Mouse (Mus musculus) embryo, embryonic 11.5 days (tissue): ENCODE data around the gene Phb2.

Source experiments
- DNase-seq: peaks from one replicate; pipeline ENCODE4 v3.0.0-alpha.2; 2012; ENCODE audit warnings: low read depth, low spot score

The Phb2 gene

DNA sequence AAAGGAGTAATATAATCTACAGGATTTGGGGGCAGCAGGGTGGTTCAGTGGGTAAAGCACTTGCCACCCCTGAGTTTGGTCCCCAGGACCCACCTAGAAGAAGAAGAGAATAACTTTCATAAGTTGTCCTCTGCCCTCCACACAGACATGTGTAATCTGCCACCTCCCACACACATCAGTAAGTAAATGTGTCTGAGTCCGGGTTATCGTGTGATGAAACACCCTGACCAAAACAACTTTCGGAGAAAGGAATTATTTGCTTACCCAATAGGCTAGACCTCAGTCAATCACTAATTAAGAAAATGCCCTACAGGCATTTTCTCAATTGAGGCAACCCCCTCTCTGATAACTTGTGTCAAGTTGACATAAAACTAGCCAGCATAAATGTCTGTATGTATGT, 21.6 kb upstream of the Phb2 start:
- no peak for DNase-seq

DNA sequence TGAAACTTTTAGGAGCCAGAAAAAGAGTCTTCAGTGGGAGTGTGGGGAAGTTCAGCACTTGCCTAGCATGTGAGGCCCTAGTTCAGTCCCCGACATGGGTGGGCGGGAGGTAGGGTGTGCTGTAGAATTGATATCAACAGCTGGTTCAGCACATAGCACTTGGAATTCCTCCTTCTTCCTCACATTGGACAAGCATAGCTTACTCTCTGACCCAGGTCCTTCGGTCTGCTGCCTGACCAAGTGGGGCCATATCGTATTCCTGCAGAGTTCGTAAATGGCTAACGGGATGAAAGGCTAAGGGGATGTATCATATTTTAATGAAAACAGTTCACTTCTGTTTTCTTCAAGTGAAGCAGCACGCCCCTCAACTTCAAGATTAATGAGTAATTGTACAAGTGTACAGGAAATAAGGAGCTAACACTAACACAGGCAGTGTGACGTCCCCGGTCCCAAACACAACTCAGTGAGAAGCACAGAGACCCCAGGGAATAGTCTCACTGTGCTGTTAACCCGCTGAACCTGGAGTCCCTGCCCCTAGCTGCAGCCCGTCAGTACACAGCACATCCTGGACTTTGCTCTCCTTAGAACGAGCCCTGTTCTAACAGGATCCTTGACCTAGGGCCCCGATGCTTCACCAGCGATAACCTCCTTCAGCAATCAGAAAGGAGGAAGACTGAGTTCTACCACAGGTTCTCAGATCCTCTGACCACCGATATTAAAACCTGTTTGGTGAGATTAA, 18.7 kb upstream of the Phb2 start:
- no peak for DNase-seq

DNA sequence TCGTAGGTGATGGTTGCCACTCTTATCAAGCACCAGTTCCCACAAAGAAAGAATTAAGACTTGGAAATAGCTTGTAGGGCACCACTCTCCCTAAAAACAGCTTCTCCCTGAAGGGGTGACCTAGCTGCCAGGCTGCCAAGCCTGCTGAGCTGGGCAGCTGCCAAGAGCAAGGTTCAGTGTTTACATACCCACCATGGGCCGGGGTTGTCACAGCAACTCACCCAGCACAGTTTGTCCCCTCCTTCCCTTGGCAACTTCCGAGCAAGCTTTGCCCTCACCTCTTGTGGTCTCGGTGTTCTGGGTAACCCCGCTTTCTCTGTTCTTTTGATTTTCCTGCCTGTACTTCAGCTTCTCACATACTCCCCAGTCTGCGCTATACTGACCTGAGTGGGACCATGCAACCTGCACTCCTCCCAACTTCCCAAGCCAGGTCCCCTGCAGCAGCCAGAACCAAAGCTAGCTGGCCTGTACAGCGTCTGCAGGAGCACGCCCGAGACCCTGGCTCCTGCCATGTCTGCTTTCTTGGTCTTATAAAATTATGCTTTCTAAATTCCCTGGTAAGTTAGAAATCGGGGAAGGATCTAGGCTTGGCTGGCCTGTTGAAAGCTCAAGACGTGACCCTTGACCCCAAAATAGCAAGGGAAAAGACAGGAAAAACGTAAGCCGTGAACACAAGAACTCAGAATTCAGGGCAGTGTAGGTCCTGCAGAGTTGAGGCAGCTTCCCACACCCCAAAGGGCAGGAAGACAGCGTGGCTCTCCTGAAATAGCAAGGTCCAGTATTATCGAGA, 17.8 kb upstream of the Phb2 start:
- DNase-seq: no peak

DNA sequence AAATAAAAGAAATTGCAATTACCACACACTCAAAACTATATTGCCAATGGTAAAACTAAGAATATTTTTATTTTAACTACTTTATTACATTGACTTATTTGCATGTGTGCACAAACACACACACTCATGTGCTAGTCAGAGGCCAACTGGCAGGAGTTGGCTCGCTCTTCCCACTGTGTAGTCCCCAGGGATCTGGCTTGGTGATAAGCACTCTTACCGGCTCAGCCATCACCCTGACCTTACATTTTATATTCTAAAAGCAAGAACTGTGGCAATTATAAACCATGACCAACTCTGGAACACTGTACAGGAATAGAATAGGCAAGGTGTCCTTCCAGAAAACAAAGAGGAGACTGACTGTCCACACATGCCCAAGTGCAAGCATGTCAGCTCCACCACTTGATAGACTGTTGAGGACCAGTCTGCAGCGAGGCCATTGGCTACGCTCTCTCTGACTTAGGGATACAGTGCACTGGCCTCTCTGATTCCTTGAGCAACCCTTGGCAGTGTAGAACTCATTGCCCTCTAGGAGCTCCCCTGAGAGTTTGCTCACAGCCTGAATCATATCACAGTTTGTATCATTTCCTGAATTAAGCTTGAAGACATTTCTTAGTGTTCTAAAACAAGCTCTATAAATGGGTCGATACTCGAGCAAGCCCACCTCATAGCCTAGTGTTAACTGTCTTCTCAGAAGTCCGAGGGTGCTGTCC, 15.5 kb upstream of the Phb2 start:
- DNase-seq: no peak

DNA sequence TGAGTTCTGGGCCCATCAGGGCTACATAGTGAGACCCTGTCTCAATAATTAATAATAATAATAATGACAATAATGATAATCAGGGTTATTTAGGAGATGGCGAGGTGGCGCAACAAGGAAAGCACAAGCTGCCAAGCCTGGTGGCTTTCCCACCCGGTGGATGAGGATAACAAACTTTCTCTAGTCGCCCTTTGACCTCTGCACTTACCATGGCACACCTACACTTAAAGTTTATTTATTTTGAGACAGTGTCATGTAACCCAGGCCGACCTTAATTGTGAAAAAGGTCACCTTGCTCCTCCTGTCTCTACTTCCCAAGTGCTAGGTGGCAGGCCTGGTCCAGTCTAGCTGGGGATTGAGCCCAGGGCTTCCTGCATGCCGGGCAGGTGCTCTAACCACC, 13.4 kb upstream of the Phb2 start:
- no peak for DNase-seq

DNA sequence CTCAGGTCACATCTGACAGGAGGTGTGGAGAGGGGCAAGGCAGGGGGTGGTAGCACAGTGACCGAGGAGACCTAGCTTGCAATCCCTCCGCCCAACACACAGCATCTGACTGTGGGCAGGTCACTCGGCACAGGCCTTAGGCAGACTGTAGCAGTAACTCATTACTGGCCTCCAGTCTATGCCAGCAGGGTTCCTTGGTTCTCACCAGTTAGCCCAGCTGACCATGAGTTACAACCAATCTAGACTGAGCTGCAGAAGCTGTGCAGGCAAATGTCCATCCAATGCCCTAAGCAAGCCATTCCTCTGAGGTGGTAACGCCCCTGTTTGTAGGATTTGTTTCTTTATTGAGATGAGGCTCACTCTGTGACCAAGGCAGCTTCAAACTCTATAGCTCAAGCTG, 12.8 kb upstream of the Phb2 start:
- DNase-seq: no peak

DNA sequence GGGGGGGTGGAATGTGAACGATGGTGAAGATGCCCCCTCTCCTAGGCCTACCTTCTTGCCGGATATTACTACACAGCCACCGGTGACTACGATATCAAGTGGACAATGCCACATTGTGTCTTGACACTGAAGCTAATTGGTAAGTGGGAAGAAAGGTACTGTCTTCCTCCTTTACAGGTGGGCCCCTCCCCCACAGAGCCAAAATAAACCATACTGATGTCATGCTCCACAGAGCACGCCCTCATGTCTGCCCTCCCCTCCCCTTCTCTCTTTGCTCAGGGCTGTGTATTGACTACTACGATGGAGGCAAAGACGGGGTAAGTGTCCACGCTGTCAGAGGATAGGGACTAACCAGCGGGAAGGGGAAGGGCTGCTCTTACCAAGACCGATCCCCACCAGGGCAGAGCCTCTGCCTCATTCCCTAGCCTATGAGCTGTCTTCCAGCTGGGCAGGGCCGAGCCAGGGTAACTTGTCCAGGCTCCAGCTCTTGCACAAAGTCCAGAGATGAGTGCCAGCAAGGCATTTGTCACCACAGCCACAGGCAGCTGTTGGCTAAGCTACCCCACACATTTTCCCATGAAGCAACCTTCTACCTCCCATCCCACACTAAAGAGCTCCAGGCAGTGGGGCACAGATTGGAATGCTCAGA, 12.1 kb upstream of the Phb2 start:
- no peak for DNase-seq

DNA sequence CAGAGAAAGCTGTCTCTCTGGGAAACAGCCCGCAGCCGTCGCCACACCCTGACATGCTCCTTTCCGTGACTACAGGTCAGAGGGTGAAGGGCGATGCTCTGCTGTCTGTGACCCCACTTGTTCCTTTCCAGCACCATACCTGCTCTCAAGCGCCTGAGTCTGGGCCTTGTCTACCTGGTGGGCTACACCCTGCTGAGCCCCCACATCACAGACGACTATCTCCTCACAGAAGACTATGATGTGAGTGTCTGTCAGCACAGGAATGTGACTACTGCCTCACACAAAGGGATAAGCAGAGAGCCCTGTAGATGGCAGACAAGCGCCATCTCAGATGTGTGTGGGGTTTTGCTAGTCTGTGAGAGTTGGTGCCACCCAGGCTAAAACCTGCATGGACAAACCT, 10.8 kb upstream of the Phb2 start:
- no peak for DNase-seq

DNA sequence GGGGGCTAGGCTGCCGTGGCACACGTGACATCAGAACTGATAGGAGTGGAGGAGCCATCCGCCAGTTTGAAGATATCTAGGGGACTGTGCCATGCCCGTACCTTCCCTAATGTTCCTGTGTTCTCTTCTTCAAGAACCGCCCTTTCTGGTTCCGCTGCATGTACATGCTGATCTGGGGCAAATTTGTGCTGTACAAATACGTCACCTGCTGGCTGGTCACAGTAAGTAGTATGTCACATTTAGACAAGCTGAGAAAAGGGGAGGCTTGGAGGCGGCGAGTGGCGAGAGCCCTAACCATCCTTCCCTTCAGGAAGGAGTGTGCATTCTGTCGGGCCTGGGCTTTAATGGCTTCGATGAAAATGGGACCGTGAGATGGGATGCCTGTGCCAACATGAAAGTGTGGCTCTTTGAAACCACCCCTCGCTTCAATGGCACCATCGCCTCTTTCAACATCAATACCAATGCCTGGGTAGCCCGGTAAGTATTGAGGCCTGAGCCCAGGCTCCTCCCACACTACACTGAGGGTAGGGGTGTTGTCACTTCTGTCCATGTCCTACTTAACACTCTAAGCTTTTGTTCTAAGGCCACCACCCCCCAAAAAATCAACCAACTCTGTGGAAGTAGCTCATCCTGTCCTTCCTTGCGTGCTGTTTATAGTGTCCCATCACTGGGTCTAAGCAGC, 9.9 kb upstream of the Phb2 start:
- no peak for DNase-seq

DNA sequence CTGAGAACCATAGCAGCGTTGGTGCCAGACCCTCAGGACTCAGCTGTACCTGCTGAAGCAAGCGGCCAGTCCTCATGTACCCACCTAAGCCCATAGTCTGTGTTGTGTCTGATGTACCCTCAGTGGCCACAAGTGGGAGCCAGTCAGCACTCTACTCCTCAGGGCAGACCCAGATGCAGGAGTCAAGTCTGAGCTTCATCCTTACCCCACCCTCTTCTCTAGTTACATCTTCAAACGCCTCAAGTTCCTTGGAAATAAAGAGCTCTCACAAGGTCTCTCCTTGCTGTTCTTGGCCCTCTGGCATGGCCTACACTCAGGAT, 9.4 kb upstream of the Phb2 start:
- DNase-seq: peak; percentile 46

DNA sequence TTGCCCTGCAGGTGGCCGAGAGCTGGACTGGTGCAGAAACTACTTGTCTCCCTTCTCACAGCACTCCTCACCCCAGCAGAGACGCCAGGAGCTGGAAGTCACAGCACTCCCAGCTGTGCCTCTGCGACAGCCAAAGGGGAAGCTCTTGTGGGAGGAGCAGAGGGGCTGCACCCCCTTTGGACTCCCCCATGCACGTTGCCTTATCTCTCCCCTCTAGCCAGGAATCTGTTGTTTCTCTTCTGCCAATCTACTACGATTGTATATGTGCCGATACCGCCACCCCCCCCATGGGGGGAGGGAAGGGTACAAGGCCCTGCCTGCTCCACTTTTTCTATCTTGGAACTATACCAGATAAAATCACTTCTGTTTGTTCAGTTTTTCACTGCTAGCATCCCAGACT, 8.3 kb upstream of the Phb2 start:
- DNase-seq: no peak

DNA sequence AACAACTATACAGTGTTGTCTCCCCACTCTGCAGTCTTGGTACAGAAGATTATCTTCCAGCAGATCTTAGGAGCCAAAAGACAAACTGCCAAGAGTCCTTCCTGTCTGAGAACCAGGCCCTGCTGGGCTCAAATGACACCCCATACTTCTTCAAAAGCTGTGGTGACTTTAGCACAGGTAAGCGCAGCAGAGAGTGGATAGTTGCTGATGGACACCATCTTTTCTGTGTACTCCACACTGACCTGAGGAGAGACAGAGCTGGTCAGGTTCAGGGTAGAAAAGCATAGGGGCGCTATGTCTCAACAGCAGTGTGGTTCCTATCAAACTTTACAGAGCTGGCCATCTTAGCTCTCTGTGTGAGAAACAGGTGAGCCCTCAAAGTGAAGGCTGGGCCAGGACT, 7.7 kb upstream of the Phb2 start:
- no peak for DNase-seq

DNA sequence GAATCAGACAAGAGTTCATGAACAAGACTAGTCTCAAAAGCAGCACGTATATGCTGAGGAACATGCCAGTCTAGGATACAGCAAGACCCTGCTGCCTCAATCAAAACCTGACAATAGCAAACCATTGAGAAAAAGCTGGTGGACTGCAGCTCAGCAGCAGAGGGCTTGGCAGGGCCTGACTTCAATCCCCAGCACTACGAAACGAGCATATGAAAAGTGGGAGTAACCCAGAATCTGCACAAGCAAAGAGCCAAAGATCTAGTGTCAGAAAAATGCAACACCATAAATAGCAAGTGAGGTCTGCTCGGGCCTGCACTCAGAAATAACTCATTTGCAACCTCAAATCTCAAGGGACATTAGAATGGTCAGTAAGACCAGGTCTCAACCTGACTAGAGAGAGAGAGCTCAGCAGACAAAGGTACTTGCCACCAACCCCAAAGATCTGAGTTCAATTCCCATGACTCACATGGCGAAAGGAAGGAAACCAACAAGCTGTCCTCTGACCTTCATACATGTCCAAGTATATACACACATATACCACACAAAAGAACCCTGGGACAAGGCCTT, 6.0 kb upstream of the Phb2 start:
- DNase-seq: no peak

DNA sequence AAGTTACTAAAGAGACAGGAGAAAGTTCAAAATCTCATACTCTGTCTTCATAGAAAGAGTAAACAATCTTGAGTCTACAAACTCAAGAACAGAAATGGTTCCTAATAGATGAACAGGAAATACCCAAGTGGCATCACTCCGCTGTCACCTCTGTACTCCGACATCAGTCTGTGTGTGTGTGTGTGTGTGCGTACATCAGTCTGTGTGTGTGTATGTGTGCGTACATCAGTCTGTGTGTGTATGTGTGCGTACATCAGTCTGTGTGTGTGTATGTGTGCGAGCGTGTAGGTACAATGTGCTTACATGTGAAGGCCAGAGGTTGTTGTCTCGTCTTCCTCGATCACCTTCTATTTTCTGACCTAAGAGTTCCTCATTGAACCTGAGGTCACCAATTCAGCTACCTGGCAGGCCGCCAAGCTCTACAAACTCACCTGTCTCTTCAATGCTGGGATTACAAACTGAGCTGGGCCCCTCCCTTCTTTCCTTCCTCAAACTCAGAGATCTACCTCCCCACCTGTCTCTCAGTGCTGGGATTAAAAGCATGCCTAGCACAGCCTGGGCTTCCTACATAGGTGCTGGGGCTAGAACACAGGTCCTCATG, 3.7 kb upstream of the Phb2 start:
- no peak for DNase-seq

DNA sequence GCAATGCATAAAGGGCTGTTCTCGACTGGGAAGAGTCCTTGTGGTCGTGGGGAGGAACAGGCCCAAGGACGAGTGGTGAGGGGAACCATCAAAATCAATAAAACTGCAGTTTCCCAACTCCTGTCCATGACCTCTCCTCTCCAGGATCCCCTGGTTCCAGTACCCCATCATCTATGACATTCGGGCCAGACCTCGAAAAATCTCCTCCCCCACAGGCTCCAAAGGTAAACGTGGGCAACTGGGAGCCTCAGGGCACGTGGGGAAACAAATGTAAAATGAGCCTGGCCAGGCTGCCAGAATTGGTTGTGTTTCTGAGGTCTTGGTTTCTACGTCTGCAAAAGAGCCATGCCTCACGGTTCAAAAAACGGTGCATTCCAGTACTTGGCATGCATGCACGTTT, 782 bp downstream of the Phb2 start:
- no peak for DNase-seq

DNA sequence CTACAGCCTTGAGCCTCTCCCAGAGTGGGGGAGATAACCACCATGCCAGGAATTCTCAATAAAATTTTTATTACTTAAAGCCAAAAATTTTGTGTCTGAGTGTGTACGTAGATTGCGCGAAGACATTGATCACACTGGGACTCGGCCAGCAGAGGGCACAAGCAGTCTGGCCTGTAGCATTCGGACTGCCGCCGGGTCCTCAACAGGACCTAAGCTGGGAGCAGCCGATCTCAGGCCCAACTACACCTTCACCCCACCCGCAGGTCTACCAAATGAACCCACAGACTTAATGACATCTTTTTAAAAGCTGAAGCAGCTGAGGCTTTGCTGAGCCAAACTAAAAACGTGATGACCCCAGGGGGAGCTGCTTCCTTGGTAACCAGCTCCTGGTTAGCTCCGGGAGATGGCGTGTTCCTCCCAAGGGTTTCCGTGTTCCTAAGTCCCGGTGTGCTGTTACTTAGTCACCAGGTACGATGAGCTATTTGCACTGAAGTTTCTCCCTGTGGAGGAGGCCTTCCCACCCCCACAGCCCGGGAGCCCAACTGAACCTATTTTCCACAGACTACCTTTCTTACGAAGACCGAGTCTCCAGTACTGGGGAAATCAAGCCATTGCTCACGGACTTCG, 4.8 kb downstream of the Phb2 start:
- no peak for DNase-seq

DNA sequence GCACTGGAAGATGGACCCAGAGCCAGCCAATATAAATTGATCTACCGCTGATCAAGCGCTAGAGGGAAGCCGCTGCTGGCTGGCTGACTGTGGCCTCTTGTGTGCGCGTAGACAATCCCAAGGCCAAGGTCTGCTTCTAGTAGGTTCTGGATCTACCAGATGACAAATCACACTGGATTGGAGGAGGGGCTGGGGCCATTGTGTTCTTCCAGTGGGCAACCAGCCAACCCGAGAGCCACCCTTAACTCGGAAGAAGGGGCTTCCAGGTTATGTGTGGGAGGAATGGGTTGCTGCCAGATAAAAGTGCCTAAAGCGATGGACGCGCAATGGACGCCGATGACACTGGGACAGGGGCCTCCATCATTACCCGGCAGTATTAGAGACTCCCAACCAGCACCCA, 5.8 kb downstream of the Phb2 start:
- DNase-seq: no peak

DNA sequence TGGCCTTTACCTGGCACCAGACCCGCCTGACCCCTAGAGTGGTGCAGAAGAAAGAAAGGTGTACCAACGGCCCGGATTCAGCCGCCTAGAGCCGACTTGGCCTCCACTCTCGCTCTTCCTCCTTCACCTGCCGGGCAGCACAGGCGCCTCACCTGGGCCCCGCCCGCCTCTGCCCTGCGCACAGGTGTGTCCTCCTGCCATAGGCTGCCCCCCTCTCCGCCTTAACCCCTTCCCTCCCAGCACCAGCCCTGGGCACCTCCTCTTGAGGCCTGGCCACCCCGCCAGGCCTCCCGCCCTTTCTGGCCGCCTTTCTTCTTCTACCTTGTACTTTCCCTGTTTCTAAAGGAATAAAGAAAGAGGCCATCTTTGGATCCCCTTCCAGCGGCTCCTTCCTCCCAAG, 6.6 kb downstream of the Phb2 start:
- DNase-seq: no peak

DNA sequence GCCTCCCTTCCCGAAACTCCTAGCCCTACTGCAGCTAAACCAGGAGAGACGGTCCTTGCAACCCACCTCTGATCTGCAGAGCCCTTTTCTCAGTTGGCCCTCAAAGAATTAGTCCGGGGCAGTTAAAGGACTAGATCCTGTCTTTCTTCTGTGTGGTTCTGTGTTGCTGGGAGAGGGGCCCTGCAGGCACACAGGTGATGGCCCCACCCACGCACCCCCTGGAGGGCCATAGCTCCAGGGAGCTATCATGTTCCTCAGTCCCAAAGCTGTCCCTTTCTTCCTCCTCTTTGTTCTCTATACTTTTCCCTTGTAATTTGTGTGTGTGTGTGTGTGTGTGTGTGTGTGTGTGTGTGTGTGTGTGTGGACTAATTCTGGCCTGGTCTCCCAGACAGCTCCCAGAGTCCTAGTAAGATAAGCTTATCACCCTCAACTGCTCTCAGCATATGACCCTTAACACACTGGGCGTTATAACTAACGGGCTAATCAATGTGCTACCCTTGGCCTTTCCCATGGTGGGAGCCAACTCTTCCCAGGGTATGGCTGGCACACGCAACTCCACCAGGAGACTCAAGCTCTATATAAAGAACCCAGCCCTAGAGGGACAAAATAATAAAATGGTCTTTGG, 7.3 kb downstream of the Phb2 start:
- DNase-seq: no peak

DNA sequence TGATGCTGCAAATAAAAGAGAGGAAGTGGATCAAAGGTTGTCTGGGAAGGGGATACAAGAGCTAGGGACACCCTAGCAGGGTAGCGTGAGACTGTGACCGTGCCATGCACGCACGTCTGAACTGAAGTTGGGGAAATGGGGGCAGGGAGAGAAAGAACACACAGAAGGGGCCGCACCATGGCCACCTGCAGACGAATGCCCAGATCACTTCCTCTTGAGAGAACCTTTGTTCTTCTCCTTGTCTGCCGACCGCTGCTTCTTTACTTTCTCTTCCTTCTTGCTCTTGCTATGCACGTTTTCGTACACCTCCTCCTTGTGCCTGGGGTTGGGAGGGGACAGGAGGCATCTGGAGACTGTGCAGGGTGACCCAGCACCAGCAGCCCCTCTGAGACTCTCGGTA, 8.8 kb downstream of the Phb2 start:
- no peak for DNase-seq
